Mouse (Mus musculus) brain, embryonic 14.5 days (tissue): ENCODE data around the gene Pou3f4.

Experiments
- CTCF ChIP-seq: fragments of 200-500 bp; IDR thresholded peaks from 2 replicates; pipeline ENCODE4 v1.5.1; 2012; ENCODE audit warnings: inconsistent platforms, mild to moderate bottlenecking, moderate library complexity, borderline replicate concordance; ENCODE audit not compliant: insufficient read depth, insufficient read length; ENCODE audit errors: extremely low read depth
- POLR2A ChIP-seq: fragments of 200-500 bp; IDR thresholded peaks from 2 replicates; pipeline ENCODE4 v1.6.1; 2012; ENCODE audit warnings: mild to moderate bottlenecking, inconsistent platforms, borderline replicate concordance; ENCODE audit not compliant: poor library complexity, insufficient read depth, insufficient read length, severe bottlenecking; ENCODE audit errors: extremely low read depth

- TF ChIP-seq CTCF: no peak
- TF ChIP-seq POLR2A: no peak
Observed at GRCm38 (mm10) chrX:110812071-110812470, 2.0 kb upstream of the Pou3f4 start.
